Mouse (Mus musculus) Muller cell, postnatal 12 days (primary cell): ENCODE data around the gene Slit3.
A peak's percentile ranks its signal among the peaks of the same experiment; 100 is the strongest.

ENCODE experiments used
- DNase-seq: peaks from one replicate; pipeline ENCODE4 v3.0.0-alpha.2; 2015; ENCODE audit errors: inconsistent ontology term

Slit3 gene

DNA sequence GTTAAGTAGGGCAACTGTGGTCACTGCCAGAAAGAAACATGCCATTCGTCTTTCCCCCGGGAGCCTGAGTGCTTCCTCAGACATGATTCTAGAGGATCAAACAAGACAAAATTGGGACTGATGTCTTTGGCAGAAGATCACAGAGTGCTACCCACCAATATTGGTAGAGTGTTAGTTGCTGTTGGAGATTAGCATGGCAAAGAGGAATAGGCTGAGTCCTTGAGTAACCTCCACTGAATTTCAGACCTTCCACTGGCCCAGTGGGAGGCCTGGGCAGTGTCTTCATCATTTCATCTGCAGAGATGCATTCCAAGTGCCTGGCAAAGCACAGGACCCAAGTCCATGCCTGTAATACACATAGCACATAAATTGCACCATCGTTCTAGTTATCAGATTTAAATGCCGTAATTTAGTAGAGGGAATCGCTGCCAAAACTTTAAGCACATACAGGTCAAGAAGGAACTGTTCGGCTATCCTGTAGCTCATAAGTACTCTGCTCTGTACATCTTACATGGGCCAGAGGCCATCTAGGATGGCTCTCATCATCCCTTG, 77.6 kb downstream of the Slit3 start:
- DNase-seq: no peak

GRCm38 (mm10) chr11:35202332-35202731, 81.3 kb downstream of the Slit3 start:
- no peak for DNase-seq

- DNase-seq: no peak
Observed at GRCm38 (mm10) chr11:35203673-35204072, 82.6 kb downstream of the Slit3 start.

DNA sequence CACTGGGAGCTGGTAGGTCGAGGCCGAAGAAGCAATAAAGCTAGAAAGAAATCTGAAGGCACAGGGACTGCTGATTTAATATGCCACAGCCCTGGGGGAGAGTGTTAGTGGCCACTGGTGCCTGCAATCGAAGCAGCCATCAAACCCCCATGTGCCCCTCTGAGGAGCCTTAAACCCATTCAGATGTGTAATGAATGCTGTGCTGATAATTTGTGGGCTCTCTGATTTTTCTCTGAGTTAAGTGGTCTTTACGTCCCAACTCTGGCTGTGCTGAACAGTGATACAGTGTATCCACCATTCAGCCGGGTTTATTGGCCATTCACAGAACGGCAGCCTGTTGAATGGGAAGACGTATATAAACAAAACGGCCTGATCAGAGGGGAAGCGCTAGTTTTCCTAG, 83.1 kb downstream of the Slit3 start:
- DNase-seq: no peak

DNA sequence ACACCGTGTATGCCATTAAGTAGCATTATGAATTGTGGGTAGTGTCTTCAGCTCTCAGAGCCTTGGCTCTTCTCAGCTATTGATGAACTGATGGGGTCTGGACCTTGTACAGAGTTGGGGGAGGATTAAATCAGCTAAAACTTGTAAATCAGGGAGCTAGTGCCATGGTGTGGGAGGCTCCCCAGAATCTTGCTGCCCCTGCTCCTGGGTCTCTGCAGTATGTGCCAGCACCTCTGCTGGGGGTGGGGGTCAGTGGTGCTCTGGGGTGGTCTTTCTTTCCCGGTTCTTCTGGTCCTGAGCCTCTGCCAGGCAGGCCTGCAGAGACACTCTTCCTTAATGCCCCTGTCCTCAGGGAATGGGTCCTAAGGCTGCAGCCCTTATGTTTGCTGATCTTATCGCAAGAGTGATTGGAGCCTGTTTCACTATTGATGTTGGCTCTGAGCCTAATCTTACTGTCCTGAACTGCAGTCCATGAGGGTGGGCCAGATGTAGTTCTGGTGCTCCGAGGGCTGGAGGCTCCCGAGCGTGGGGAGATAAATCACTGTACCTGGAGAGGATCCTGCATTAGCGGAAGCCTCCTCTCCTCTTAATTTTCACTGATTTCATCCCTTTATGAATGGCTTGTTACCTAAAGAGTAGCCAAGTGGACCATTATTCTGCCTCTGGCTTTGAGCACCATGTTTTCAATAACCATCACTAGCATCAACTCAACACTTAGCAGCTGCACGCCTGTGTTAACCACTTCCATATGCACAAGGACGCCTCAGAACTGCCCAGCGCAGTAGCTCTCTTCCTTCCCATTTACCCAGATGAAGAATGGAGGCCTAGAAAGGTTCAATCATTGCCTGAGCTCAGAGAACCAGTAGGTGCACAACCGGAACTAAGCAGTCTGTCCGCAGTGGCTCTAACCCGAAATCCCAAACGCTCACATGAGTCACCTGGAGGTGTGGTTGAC, 90.0 kb downstream of the Slit3 start:
- no peak for DNase-seq

DNA sequence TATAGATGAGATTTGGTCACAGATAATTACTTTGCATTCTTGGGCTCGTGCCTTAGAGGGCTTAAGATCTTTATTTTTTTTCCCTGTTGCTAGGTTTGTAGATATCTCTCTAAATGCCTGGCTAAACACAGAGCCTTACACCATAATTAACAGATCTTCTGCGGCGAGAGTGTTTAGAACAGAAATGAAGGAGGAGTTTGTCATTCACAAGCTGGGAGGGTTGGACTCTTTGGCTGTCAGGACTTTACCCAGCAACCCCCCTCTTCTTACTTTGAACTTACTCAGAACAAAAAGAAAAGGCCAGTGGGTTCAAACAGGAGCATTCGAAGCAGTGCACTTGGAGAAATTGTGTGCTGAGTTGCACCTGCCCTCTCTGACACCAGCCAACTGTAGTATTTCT, 103.0 kb downstream of the Slit3 start:
- DNase-seq: peak; percentile 19

DNA sequence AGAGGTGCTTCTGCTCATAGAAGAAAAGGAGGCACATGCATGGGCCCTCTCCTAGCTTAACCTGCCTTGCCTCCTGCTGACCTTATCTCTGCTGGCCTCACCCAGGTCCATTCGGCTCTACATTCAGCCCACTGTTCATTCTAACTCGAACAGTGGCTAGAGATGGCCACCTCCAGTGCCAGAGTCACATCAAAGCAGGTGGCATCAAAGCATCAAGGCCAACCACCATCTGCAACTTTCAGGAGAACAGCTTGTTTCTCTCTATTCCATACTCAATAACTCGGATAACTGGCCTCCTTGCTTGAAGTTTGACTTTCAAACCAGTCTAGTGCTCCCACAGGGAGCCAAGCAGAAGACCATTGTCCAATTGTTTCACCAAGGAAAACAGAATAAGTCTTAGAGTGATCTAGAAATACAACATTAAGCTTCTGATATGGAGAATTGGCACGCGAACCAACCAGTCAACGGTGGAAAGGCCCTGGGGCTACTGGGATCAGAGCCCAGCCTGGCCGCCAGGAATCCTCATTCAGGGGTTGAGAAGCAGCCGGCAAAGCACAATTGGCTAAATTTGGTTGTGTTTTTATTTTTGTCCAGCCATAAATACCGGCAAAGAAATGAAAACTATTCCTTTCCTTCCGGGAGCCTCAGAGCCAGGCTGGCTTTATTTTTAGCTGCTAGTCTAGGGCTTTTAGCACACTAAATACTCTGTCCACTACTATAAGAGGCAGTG, 110.5 kb downstream of the Slit3 start:
- peak; percentile 82 for DNase-seq

DNA sequence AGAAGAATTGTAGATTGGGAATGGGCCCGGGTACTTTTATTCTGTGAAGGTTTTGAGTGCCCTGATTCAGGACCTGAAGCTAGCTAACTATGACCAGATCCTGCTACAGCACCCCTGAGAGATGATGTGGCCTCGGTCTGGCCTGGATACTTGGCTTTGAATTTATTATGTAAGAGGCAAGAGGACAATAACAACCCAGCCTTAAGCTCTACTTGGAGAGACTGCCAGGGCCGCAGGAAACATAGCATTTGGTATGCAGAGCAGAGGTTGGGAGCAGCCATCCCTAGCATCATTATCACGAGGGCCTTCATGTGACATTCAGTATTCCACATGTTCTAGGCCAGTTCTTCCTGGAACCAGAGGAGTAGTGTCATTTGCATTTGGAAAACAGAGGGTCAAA, 111.3 kb downstream of the Slit3 start:
- DNase-seq: peak; percentile 9

DNA sequence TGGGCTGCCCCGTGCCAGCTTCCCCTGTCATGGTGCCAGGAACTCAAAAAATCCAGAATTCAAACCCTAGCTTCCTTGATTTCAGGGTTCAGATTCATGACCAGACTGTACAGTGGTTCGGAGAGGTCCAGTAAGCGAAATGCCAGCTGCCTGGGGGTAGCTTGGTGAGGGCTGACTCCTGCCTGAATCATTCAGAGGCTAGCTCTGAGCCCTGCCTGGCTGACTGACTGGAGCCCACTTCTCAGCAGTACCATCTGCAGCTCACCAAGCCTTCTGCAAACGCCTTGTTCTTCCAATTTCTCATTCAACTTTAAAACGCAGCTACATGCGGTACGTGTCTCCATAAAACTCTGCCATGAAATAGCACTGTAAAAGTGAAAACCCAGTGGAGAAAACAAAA, 120.4 kb downstream of the Slit3 start:
- no peak for DNase-seq

DNA sequence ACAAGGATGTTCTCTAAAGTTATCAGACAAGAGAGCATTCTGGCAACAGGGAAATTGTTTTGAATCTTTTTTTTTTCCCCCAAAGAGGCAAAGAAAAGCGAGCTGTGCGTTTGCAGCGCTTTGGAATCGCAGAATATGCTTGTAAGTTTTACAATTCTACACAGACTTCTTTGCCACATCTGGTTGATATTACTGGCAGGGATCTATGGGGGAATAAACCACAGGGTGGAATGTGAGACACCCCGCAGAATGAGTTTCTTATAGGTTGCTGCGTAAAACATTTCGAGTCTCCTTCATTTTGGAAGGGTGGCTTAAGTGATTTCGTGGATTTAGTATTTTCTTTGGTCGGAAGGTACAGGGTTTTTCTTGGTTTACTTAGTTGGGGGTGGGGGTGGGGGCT, 122.6 kb downstream of the Slit3 start:
- DNase-seq: no peak

DNA sequence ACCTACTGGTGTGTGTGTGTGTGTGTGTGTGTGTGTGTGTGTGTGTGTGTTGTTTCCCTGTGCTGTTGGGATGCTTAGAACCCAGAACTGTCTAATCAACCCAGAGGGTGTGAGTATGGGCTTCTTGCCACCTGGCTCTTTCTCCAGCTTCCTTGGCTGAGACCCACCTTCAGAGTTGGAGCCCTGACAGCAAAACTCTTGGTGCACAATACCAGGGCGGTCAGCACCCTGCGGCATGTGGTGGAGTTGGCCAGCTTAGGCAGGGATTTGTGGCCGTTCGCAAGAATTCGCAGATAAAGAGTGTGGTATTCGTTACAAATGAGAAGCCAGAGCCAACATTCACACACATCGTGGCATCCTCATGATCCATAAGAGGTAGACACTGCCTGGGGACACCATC, 123.5 kb downstream of the Slit3 start:
- peak; percentile 91 for DNase-seq

- DNase-seq: no peak
Observed at GRCm38 (mm10) chr11:35246623-35247022, 125.6 kb downstream of the Slit3 start.

DNA sequence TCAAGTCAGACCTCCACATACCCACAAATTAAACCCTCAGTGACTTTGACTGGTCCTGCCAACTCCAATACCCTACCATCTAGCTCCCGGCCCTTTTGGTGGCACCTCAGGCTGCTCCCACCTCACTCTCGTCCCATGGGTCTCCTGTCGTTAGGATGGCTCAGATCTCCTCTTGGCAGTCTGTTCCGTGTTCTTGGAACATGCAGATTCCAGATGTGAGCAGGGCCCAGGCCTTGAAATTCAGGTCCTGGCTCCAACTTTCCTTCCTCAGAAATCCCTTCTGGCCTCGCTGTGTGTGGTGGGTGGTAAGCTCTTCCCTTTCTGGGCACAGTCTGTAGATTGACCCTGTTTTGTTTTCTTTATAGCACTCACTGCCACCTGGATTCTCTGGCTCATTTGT, 127.1 kb downstream of the Slit3 start:
- DNase-seq: no peak

GRCm38 (mm10) chr11:35250871-35251418, 129.9 kb downstream of the Slit3 start:
- no peak for DNase-seq

DNA sequence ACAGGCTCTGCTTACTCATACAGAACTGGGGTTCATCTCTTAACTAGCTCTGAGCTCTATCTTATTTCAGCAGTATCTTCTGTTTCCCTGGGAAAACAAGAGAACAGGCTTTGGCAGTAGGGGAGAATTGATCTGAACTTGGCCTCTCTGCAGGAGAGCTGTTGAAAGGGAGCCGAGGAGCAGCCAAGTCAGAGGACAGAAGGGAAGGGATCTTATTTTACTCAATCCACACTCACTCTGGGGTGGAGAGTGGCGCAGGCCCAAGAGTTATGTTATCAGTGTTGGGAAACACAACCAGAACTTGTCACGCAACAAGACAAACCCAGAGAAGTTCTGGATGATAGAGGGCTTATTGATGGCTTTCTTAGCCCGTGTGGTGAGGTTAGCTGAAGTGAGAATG, 130.9 kb downstream of the Slit3 start:
- DNase-seq: no peak

GRCm38 (mm10) chr11:35257351-35257750, 136.3 kb downstream of the Slit3 start:
- DNase-seq: no peak

- no peak for DNase-seq
Observed at GRCm38 (mm10) chr11:35261562-35262087, 140.6 kb downstream of the Slit3 start.

DNA sequence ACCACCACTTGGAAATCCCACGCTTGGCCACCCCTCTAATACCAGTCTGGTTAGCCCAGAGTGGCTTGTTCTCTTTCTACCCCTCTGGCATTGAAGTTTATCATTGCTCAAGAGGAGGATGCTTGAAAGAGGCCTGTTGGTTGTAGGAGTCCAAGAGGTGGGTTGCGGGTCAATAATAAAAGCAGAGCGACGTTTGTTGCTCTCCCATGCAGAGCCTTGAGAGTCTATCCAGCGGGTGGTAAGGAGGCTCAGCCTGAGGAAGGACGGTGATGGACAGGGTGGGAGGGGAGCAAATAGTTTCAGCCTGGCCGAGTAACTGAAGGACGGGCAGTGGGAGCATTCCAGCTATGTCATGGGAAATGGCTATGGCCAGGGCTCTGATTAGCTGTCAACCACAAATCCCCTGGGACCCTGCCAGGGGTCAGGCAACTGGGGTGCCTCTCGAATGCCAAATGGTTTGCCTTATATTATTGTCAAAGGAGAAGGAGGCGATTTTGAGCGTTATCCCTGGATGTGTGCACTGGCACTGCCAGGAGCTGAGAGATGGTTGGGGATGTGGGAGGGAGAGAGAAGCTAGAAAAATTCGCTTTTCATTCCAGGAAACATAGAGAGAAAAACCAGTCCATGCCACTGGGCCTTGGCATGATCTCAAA, 141.4 kb downstream of the Slit3 start:
- DNase-seq: peak; percentile 99

DNA sequence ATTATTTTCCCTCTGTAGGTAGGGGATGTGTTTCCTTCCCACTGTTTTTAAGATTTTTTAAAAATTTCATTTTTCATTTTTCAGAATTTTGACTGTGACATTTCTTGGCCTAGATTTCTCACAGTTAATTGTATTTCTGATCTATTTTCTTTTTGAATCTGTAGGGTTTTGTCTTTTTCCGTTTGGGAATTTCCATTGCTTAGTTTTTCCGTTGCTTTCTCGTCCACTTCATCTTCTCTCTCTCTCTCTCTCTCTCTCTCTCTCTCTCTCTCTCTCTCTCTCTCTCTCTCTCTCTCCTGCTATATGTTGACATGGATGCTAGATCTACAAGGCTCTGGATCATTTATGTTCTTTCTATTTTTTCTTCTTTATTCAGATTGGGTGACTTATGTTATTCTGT, 143.7 kb downstream of the Slit3 start:
- no peak for DNase-seq

DNA sequence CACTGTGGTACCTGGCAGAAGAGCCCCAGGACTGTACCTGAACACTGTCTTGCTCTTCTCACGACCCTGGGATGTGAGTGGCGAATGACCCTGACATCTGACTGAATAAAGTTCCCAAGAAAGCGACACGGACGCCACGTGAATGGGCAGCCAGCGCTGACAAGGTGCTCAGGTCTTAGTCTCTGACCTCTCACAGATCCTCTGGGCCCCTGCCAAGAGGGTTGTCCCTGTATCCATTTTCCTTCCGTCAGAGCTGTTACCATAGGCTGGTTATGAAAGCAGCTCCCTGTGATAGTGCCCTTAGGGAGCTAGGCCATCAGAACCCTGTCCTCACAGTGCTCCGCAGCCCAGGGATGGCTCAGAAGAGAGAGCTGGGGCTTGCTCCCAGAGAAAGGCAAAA, 149.4 kb downstream of the Slit3 start:
- no peak for DNase-seq

DNA sequence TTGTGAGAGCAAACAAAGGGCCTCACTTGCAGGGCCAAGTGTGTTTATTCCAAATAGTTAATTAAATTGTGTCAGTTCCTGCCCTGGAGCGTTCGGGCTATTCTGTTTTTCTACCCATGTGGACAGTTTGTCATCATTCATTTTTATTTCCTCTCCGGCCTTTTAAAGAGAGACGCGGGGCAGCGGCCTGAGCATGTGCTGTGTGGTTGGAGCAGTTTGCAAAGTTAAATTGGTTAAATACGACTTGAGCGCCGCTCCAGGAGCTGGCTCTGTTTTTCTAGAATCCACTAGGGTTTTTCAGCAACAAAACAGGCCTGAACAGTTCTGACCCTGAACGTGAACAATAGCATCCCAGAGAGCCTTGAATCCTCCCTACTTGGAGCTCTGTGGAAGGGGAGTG, 152.4 kb downstream of the Slit3 start:
- DNase-seq: peak; percentile 50

DNA sequence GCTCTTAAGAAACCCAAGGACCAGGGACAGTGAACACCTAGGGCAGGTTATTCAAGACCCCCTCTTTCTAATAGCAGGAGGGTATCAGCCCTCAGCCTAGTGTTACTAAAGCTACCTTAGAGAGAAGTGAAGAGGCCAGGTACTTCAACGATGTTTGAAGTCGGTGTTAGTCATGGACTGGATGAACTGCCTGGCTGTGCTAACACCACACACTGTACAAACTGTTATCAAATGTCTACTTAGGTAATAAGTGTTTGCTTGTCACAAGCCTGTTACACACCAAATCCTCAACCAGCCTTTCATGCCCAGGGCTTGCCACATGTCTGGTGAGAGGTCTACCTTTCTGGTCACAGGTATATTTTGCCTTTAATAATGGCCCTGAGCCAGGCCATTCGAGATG, 153.0 kb downstream of the Slit3 start:
- DNase-seq: no peak
